Mouse (Mus musculus): ENCODE data around the gene Sall1. TPM values are rescaled to one million over a fixed set of nuclear protein-coding genes. Genes with fewer than 3 reads are reported as not detected.
A peak's percentile ranks its signal among the peaks of the same experiment; 100 is the strongest.

The Sall1 gene
- 17.9 and 22.3 TPM in 2 replicates for polyA plus RNA-seq (2016; fragmentation: Nextera tagmentation; extraction: Ambion mirVana)

DNA sequence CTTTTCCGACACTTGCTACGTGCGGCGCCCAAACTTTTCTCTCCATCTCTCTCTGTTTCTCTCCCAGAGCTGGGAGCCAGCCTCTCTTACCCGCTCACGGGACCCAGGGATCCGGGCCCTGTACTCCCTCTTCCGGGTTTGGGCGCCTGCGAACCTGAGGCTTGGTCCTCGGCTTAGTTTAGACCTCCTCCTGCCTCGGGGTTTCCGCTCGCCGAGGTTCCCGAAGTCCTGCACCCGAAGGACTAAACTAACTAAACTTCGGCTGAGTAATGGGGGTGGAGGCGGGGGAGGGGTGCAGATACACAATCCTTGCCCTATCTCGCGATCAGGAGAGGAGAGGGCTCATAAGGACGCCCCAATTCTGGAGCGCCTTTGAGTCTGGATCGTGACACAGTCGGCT lies at the start of gene Sall1:
Gene Sall1, minus strand, starts transcription at position 223 of the 400 bp plus-strand sequence.
- H3K27ac ChIP-seq = peak within 1 kb of the TSS; percentile 99
- H3K27me3 ChIP-seq = peaks cover 47% of the 10 kb centered on the region
- peak within 1 kb of the TSS; percentile 98 for H3K9ac ChIP-seq (replicated peaks)
- ATAC-seq (ENCODE audit: insufficient number of reproducible peaks, insufficient read depth, low FRiP score, low TSS enrichment, low read depth) = no peak
- no peaks in the 10 kb centered on the region for H3K36me3 ChIP-seq
- H3K4me1 ChIP-seq (replicated peaks) = peaks cover 37% of the 10 kb centered on the region
- WGBS = 0% methylated on average over 25 of the region's 25 CpGs
- no peaks in the 10 kb centered on the region for H3K9me3 ChIP-seq
- H3K4me3 ChIP-seq (replicated peaks) = peak within 1 kb of the TSS; percentile 78
- H3K4me2 ChIP-seq = peak within 1 kb of the TSS; percentile 79

DNA sequence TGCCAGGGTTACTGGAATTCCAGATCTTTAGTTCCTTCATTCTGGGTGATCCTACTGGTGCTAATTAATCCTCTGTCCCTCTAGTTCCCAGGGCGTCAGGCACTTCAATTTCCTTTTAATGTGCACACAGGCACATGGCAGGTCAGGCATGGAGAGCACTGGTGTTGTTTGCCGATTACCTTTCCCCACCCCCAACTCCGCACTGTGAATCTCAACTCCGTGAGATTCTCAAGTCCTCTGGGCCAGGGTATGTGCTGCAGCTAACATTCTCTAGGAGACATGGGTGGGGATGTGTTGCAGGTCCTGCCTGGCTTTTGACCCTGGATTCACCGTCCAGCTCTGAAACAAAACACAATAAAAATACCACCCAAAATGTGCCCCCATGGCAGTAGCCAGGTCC lies 46.0 kb upstream of the Sall1 start:
- no peak for ATAC-seq (ENCODE audit: insufficient number of reproducible peaks, insufficient read depth, low FRiP score, low TSS enrichment, low read depth)
- Histone ChIP-seq H3K9me3 (peaks cover 4% of the 10 kb centered on the region; the same call in 1 of the 2 replicates), H3K4me2 (no peak overlapping the region), H3K27me3 (no peaks in the 10 kb centered on the region), H3K9ac (replicated peaks) (no peak overlapping the region), H3K4me3 (replicated peaks) (no peak overlapping the region), H3K4me1 (replicated peaks) (peaks cover 19% of the 10 kb centered on the region), H3K36me3 (no peaks in the 10 kb centered on the region), H3K27ac (no peak overlapping the region)
- 20% methylated on average over 5 of the region's 5 CpGs for WGBS

DNA sequence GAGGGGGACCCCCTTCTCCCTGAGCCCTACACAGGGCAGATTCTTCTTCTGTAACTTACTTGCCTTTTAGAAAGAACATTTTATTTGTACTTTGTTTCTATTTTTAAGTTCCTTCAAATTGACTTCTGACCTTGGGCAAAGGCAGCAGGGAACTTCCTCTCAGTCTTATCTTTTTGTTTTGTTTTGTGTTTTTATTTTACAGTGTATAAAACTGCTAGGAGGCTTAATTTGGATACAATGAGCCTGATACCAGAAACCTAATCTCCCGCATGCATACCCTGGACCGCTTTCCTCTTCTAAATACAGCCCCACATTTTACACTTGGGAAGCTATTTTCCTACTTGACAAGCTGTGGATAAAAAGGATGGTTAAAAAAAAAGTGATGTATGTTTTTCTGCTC lies 35.2 kb upstream of the Sall1 start:
- no peak for ATAC-seq (ENCODE audit: insufficient number of reproducible peaks, insufficient read depth, low FRiP score, low TSS enrichment, low read depth)
- Histone ChIP-seq H3K9me3 (no peaks in the 10 kb centered on the region), H3K4me3 (replicated peaks) (no peak overlapping the region), H3K4me2 (no peak overlapping the region), H3K27ac (no peak overlapping the region), H3K36me3 (no peaks in the 10 kb centered on the region), H3K27me3 (no peaks in the 10 kb centered on the region; the same call in 1 of the 2 replicates), H3K9ac (replicated peaks) (no peak overlapping the region), H3K4me1 (replicated peaks) (0 out of 2 replicates have a peak, but pooled peaks cover 9% of the 10 kb centered on the region)
- 91% methylated on average over 2 of the region's 2 CpGs for WGBS

DNA sequence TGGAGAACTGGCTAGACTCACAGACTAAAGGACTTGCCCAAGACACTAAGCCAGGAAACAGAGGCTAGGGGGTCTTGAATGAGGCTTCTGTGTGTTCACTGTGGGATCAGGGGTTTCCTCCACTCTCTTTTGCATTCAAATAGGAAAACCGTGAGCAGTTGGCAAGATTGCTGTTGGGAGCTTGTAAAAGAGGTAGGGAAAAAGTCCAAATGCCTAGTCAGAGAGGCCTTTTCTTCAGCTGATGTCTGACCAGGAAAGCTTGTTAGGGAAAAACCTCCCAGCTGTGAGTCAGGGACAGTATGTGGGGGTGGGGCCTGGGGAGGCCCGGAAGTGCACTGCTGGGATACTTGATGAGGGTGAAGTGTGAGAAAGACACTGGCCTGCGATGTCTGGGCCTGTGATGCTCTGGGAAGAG lies 29.0 kb upstream of the Sall1 start:
- no peak overlapping the region for H3K4me2 ChIP-seq
- ATAC-seq (ENCODE audit: insufficient number of reproducible peaks, insufficient read depth, low FRiP score, low TSS enrichment, low read depth) = no peak
- peak overlapping the region; percentile 56; the same call in 1 of the 2 replicates for H3K27ac ChIP-seq
- H3K27me3 ChIP-seq = no peaks in the 10 kb centered on the region
- 12% methylated on average over 3 of the region's 3 CpGs for WGBS
- no peaks in the 10 kb centered on the region for H3K9me3 ChIP-seq
- H3K4me3 ChIP-seq (replicated peaks) = no peak overlapping the region
- peaks cover 12% of the 10 kb centered on the region for H3K4me1 ChIP-seq (replicated peaks)
- H3K9ac ChIP-seq (replicated peaks) = no peak overlapping the region
- H3K36me3 ChIP-seq = no peaks in the 10 kb centered on the region

DNA sequence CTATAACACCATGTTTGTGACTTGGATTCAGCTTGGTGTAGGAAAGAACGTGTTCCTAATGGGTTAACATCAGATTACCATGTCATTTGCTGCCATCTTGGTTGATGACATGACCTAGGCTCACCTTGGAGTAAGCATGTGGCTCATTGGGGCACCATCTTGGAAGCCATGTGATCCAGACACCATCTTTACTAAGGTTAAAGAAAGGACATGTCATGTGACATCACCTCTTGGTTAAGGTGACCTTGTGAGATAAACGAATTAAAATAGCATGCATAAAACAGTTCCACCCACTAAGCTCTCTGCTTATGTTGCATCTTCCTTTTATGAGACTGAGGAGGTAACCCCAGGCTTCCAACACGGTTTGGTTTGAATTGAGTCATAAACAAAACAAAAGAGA lies 23.5 kb upstream of the Sall1 start:
- peaks cover 3% of the 10 kb centered on the region; the same call in 1 of the 2 replicates for H3K27me3 ChIP-seq
- no peaks in the 10 kb centered on the region for H3K9me3 ChIP-seq
- no peak overlapping the region for H3K9ac ChIP-seq (replicated peaks)
- no peaks in the 10 kb centered on the region for H3K36me3 ChIP-seq
- H3K4me1 ChIP-seq (replicated peaks) = peaks cover 12% of the 10 kb centered on the region
- no peak overlapping the region for H3K4me3 ChIP-seq (replicated peaks)
- H3K27ac ChIP-seq = no peak overlapping the region
- no peak overlapping the region for H3K4me2 ChIP-seq
- 87% methylated on average over 3 of the region's 3 CpGs for WGBS
- no peak for ATAC-seq (ENCODE audit: insufficient number of reproducible peaks, insufficient read depth, low FRiP score, low TSS enrichment, low read depth)

DNA sequence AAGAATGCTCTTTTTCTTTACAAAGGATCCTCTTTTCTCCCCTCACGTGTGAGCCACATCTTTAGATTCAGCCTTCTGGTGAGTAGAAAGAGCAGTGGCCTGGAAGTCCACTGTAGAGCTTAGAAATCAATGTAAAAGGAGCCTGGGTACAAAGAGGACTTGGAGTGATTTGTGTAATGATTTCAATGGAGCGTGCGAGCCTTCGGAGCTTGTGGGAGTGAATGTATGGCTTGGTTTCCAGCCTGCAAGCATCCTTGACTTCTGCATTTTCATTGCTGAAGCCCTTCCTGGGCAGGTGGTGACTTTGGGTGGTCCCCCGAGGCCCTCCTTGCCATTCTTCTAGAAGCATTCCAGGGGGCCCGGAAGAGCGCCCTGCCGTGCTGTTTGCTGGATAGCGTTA lies 20.1 kb upstream of the Sall1 start:
- no peak overlapping the region for H3K27ac ChIP-seq
- H3K9me3 ChIP-seq = no peaks in the 10 kb centered on the region
- WGBS = 54% methylated on average over 9 of the region's 9 CpGs

DNA sequence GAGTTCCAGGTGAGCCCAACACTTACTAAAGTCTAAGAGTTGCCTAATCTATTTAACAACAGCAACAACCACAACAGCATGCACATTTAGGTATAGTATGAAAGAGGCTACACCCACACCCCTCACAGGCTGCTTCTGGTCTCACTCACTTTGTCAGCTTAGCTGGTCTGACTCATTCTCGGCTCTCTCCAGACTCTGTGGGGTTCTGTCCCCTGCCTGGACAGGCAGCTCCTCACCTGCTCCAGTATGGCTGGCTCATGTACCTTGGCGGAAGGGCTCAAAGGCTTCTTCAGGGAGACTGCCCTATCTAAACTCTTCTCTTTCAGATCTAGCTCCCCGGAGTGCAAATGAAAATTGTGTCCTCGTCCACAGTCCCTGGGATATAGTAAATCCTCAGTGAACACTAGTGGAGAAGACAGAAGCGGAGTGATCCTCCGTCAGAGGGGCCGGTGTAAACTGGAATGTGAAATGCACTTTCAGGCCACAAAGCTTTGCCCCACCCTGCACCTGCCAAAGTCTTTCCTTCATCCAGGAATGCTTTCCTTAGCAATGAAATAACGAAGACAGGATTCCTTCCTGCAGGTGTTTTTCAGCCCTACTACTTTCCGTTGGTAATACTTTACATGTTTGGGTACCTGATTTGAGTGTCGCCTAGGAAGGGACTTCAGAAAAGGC lies 19.5 kb upstream of the Sall1 start:
- ATAC-seq (ENCODE audit: insufficient number of reproducible peaks, insufficient read depth, low FRiP score, low TSS enrichment, low read depth) = no peak
- no peak overlapping the region for H3K27ac ChIP-seq
- no peaks in the 10 kb centered on the region for H3K9me3 ChIP-seq
- H3K27me3 ChIP-seq = peaks cover 3% of the 10 kb centered on the region; the same call in 1 of the 2 replicates
- H3K4me3 ChIP-seq (replicated peaks) = no peak overlapping the region
- WGBS = 78% methylated on average over 10 of the region's 10 CpGs
- H3K4me1 ChIP-seq (replicated peaks) = peaks cover 22% of the 10 kb centered on the region
- peaks cover 12% of the 10 kb centered on the region; the same call in 1 of the 2 replicates for H3K36me3 ChIP-seq
- no peak overlapping the region for H3K4me2 ChIP-seq
- H3K9ac ChIP-seq (replicated peaks) = no peak overlapping the region

More for the DNA sequence above, 20.1 kb upstream of the Sall1 start:
- Histone ChIP-seq H3K27me3 (peaks cover 3% of the 10 kb centered on the region; the same call in 1 of the 2 replicates), H3K4me2 (no peak overlapping the region), H3K4me1 (replicated peaks) (peaks cover 21% of the 10 kb centered on the region), H3K9ac (replicated peaks) (no peak overlapping the region), H3K36me3 (peaks cover 8% of the 10 kb centered on the region; the same call in 1 of the 2 replicates), H3K4me3 (replicated peaks) (no peak overlapping the region)
- no peak for ATAC-seq (ENCODE audit: insufficient number of reproducible peaks, insufficient read depth, low FRiP score, low TSS enrichment, low read depth)

DNA sequence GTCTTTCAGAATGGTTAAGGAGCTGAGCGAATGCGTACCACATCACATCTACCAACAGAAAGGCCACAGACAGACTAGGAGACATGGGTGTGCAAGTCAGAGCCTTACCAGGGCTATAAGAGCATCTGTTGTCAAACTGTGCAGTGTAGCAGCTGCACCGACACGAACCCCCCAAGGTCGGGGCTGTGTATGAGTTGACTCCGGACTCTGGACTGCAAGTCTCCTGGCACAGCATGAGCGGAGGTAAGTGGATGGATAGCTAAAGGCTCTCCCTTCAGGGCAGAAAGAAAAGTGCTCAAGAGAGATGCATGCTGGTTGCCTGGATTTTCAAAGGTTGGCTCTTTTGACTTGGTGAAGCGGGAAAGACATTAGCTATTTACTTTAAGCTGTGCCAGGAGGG lies 16.8 kb upstream of the Sall1 start:
- H3K27ac ChIP-seq = no peak overlapping the region
- H3K9me3 ChIP-seq = no peaks in the 10 kb centered on the region
- no peak overlapping the region for H3K9ac ChIP-seq (replicated peaks)
- H3K4me2 ChIP-seq = no peak overlapping the region
- H3K4me1 ChIP-seq (replicated peaks) = peaks cover 22% of the 10 kb centered on the region
- H3K36me3 ChIP-seq = peaks cover 18% of the 10 kb centered on the region; the same call in 1 of the 2 replicates
- 91% methylated on average over 8 of the region's 8 CpGs for WGBS
- H3K4me3 ChIP-seq (replicated peaks) = no peak overlapping the region
- ATAC-seq (ENCODE audit: insufficient number of reproducible peaks, insufficient read depth, low FRiP score, low TSS enrichment, low read depth) = no peak
- H3K27me3 ChIP-seq = peaks cover 6% of the 10 kb centered on the region

DNA sequence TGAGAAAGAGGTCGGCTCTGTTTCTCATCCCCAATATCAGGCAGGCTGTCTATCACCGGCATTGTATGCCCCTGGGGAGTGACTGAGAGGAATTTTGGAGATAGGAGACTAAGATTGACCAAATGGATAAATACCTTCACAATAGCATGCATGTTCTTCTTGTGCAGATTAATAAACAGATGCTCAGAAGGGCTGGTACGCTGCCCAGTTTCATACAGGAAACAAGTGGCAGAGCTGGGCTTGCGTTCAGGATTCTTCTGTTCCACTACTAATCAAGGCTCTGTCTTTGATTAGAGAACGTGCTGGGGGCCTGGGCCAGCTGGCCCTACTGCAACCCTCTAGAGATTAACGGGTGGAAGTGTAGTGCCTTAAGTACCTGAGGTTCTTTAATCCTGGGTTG lies 15.5 kb upstream of the Sall1 start:
- ATAC-seq (ENCODE audit: insufficient number of reproducible peaks, insufficient read depth, low FRiP score, low TSS enrichment, low read depth) = no peak
- WGBS = 23% methylated on average over 6 of the region's 6 CpGs
- H3K4me1 ChIP-seq (replicated peaks) = peaks cover 26% of the 10 kb centered on the region
- H3K27me3 ChIP-seq = peaks cover 13% of the 10 kb centered on the region; the same call in 1 of the 2 replicates
- peaks cover 18% of the 10 kb centered on the region; the same call in 1 of the 2 replicates for H3K36me3 ChIP-seq
- no peak overlapping the region for H3K27ac ChIP-seq
- H3K9me3 ChIP-seq = no peaks in the 10 kb centered on the region
- no peak overlapping the region for H3K4me3 ChIP-seq (replicated peaks)
- H3K9ac ChIP-seq (replicated peaks) = no peak overlapping the region
- no peak overlapping the region for H3K4me2 ChIP-seq

DNA sequence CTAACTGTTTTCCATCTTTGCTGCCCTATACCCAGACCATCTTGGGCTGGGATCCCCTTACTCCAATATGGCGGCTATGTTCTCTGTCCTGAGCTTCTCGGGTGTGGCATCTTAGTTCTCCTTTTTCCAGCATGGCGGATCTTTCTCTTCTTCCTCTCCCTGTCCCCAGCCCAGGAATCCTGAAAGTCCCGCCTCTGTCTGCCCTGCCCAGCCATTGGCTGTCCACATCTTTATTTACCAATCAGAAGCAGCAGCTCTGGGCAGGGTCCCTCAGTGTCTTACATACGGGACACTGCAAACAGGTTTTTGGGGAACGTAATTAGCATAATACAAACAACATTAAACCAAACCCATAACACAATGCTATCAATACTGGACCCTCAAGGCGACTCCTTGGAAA lies 8.9 kb upstream of the Sall1 start:
- 89% methylated on average over 7 of the region's 7 CpGs for WGBS
- peaks cover 46% of the 10 kb centered on the region for H3K27me3 ChIP-seq

DNA sequence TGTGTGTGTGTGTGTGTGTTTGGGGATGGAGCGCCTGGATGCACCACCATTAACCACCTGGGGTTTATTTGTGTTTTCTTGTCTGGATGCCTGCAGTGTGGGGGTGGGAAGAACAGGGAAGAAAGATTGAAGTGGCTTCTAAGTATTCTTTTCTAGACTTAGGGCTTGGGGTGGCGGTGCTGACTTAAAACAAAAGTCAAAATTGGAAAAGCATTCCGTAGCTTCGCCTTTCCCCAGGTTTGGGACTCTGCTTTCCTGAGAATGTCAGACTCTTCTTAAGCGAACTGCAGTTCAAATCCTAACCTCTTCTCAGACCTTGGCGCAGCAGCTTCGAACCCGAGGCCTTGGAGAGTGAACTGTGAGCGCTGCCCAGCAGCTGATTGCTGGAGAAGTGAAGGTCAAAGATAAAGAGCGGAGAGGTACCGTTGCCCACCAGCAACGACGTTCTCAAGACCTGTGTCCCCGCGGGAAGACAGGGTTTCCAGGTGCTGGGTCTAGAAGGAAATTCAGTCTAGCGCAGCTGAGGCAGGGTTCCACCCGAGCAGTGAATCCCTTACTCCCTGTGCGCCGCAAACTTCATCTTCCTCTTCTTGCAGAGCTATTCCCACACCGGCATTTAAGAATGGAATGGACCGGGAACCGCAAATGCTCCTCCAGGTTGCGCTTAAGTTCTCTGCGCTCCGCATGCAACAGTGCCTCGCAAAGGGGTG lies 2.8 kb upstream of the Sall1 start:
- ATAC-seq (ENCODE audit: insufficient number of reproducible peaks, insufficient read depth, low FRiP score, low TSS enrichment, low read depth) = no peak
- peak overlapping the region; percentile 98 for H3K9ac ChIP-seq (replicated peaks)
- peaks cover 58% of the 10 kb centered on the region for H3K27me3 ChIP-seq

More for the DNA sequence above, 8.9 kb upstream of the Sall1 start:
- Histone ChIP-seq H3K9me3 (no peaks in the 10 kb centered on the region), H3K4me1 (replicated peaks) (peaks cover 31% of the 10 kb centered on the region), H3K27ac (no peak overlapping the region; the same call in 1 of the 2 replicates), H3K36me3 (no peaks in the 10 kb centered on the region; the same call in 1 of the 2 replicates), H3K4me2 (no peak overlapping the region), H3K9ac (replicated peaks) (no peak overlapping the region), H3K4me3 (replicated peaks) (no peak overlapping the region)
- ATAC-seq (ENCODE audit: insufficient number of reproducible peaks, insufficient read depth, low FRiP score, low TSS enrichment, low read depth) = no peak

More for the DNA sequence above, 2.8 kb upstream of the Sall1 start:
- WGBS = 1% methylated on average over 25 of the region's 26 CpGs
- no peaks in the 10 kb centered on the region for H3K9me3 ChIP-seq
- H3K4me2 ChIP-seq = peak overlapping the region; percentile 79
- peak overlapping the region; percentile 99 for H3K27ac ChIP-seq
- H3K4me3 ChIP-seq (replicated peaks) = peak overlapping the region; percentile 78
- H3K36me3 ChIP-seq = no peaks in the 10 kb centered on the region
- H3K4me1 ChIP-seq (replicated peaks) = peaks cover 40% of the 10 kb centered on the region
